9 mouse cellular contexts compared by ENCODE assay signal in genomic region chr12:112591240-112591639, GRCm38 (mm10).
"Had no signal": no experiment of that assay in that cellular context is flagged by ENCODE, and none has a peak within 500 bp of the region (broad histone marks: within the 10 kb centered on the region; RNA-seq: fewer than 3 reads in every experiment).

No protein-coding gene starts in this region.

- DNase-seq: kidney, adult 8-10 months; lung, adult 18-20 months; lung, postnatal 36 days; thymus, postnatal 4 days had no signal

- H3K4me3 ChIP-seq: limb, embryonic 15.5 days; midbrain, embryonic 15.5 days; neural tube, embryonic 12.5 days had no signal

- H3K27ac ChIP-seq: limb, embryonic 15.5 days; liver, embryonic 14.5 days; midbrain, embryonic 15.5 days; neural tube, embryonic 12.5 days; stomach, postnatal 0 days had no signal
